Mouse (Mus musculus) intestine, embryonic 16.5 days (tissue): Measurements from ENCODE around the gene Avp. TPM values are rescaled to one million over a fixed set of nuclear protein-coding genes. Genes with fewer than 3 reads are reported as not detected.

Experiments used
- ATAC-seq: fragments of 200-750 bp; cut with Nextera tagmentation; 2 replicates; pipeline ENCODE4 v1.8.0; 2017; ENCODE audit warnings: moderate TSS enrichment, moderate library complexity
- H3K27ac ChIP-seq: fragments of 300-500 bp; sonication (generic); 2 replicates; pipeline ENCODE4 v1.5.1; 2014; ENCODE audit warnings: mild to moderate bottlenecking, low read length
- H3K27me3 ChIP-seq: fragments of 300-500 bp; sonication (generic); replicated peaks from 2 replicates; pipeline ENCODE4 v1.6.1; 2014; ENCODE audit warnings: low read length, control low read depth, mixed read lengths; ENCODE audit not compliant: control insufficient read depth, insufficient read depth
- H3K36me3 ChIP-seq: fragments of 300-500 bp; sonication (generic); 2 replicates; pipeline ENCODE4 v1.6.1; 2014; ENCODE audit warnings: low read length, control low read depth; ENCODE audit not compliant: control insufficient read depth, insufficient read depth
- H3K4me1 ChIP-seq: fragments of 300-500 bp; sonication (generic); 2 replicates; pipeline ENCODE4 v1.6.1; 2014; ENCODE audit warnings: low read length, control low read depth, mixed read lengths; ENCODE audit not compliant: control insufficient read depth, insufficient read depth
- H3K4me2 ChIP-seq: fragments of 300-500 bp; sonication (generic); 2 replicates; pipeline ENCODE4 v1.6.1; 2014; ENCODE audit warnings: low read depth, low read length, control low read depth
- H3K4me3 ChIP-seq: fragments of 300-500 bp; sonication (generic); 2 replicates; pipeline ENCODE4 v1.5.1; 2014; ENCODE audit warnings: mild to moderate bottlenecking, low read length
- H3K9ac ChIP-seq: fragments of 300-500 bp; sonication (generic); 2 replicates; pipeline ENCODE4 v1.6.1; 2014; ENCODE audit warnings: low read depth, low read length
- H3K9me3 ChIP-seq: fragments of 300-500 bp; sonication (generic); 2 replicates; pipeline ENCODE4 v1.6.1; 2016; ENCODE audit warnings: low read length, control low read depth; ENCODE audit not compliant: control insufficient read depth
- WGBS: fragments of 180-500 bp; shearing (Covaris S2); extraction: QIAGEN DNeasy Blood & Tissue Kit; methylation state at CpG from one replicate; pipeline ENCODE4 v1.1.7; 2014; 5-methylcytosine and 5-hydroxymethylcytosine counted together
- polyA plus RNA-seq: library from polyadenylated mRNA; unstranded; fragments of >200 nt; fragmentation: Nextera tagmentation; extraction: Ambion mirVana; gene quantifications from 2 replicates; pipeline ENCODE4 v1.2.1, GENCODE M21; 2015

Gene Avp
- polyA plus RNA-seq, 1 experiment from 2014 or later = not detected

GRCm38 (mm10) chr2:130563212-130564055 is 18.9 kb downstream of the Avp start, which contains the start of gene Mrps26:
Gene Mrps26, plus strand, starts transcription at chr2:130563742.
- H3K27ac ChIP-seq = peak within 1 kb of the TSS; percentile 57
- peak within 1 kb of the TSS; percentile 89 for H3K4me2 ChIP-seq
- H3K9me3 ChIP-seq = no peaks in the 10 kb centered on the region
- peak; percentile 99 for ATAC-seq
- no peaks in the 10 kb centered on the region for H3K27me3 ChIP-seq
- H3K4me1 ChIP-seq = peaks cover 14% of the 10 kb centered on the region
- peak within 1 kb of the TSS; percentile 86 for H3K4me3 ChIP-seq
- WGBS = under 1% methylated on average over 61 of the region's 61 CpGs
- H3K9ac ChIP-seq = peak within 1 kb of the TSS; percentile 91
- 0 out of 2 replicates have a peak, but pooled peaks cover 3% of the 10 kb centered on the region for H3K36me3 ChIP-seq

GRCm38 (mm10) chr2:130558015-130558414 is 24.3 kb downstream of the Avp start:
- ATAC-seq = no peak
- no peak overlapping the region for H3K4me2 ChIP-seq
- peaks cover 20% of the 10 kb centered on the region; the same call in 1 of the 2 replicates for H3K36me3 ChIP-seq
- H3K27me3 ChIP-seq = no peaks in the 10 kb centered on the region
- no peak overlapping the region for H3K4me3 ChIP-seq
- H3K4me1 ChIP-seq = peaks cover 5% of the 10 kb centered on the region; the same call in 1 of the 2 replicates
- H3K27ac ChIP-seq = no peak overlapping the region
- H3K9ac ChIP-seq = no peak overlapping the region
- WGBS = 81% methylated on average over 2 of the region's 2 CpGs
- H3K9me3 ChIP-seq = no peaks in the 10 kb centered on the region

- H3K27me3 ChIP-seq = no peaks in the 10 kb centered on the region
- no peak for ATAC-seq
- H3K36me3 ChIP-seq = peaks cover 22% of the 10 kb centered on the region; the same call in 1 of the 2 replicates
These were observed 24.9 kb downstream of the Avp start for GRCm38 (mm10) chr2:130557462-130557861.

DNA sequence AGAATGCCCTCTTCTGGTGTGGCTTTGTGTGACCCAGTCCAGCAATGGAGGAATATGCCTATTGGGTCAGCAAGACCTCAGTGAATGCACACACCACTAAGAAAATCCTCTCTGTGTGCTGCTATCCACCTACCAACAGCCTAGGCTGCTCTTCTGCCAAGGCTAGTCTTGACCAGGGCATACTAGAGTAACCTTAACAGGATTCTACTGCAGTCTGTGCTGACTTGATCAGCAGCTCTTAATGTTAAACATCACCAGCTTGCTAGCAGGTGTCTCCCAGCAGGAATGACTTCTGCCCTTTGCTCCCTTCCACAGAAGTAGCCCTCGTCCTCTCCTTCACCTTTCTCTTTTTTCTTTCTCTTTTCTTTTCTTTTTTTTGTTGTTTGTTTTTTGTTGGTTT is 26.1 kb downstream of the Avp start:
- no peak overlapping the region for H3K4me3 ChIP-seq
- H3K4me2 ChIP-seq = no peak overlapping the region
- ATAC-seq = no peak
- no peaks in the 10 kb centered on the region for H3K27me3 ChIP-seq
- no peak overlapping the region for H3K9ac ChIP-seq
- no peaks in the 10 kb centered on the region for H3K4me1 ChIP-seq
- H3K9me3 ChIP-seq = no peaks in the 10 kb centered on the region
- WGBS = 87% methylated on average over 1 of the region's 1 CpGs
- H3K27ac ChIP-seq = no peak overlapping the region
- peaks cover 23% of the 10 kb centered on the region; the same call in 1 of the 2 replicates for H3K36me3 ChIP-seq

More at GRCm38 (mm10) chr2:130557462-130557861, 24.9 kb downstream of the Avp start:
- Histone ChIP-seq H3K4me1 (no peaks in the 10 kb centered on the region), H3K9me3 (no peaks in the 10 kb centered on the region), H3K4me3 (no peak overlapping the region), H3K27ac (no peak overlapping the region), H3K4me2 (no peak overlapping the region), H3K9ac (no peak overlapping the region)
- 92% methylated on average over 2 of the region's 2 CpGs for WGBS

- H3K27me3 ChIP-seq = no peaks in the 10 kb centered on the region
- 92% methylated on average over 7 of the region's 7 CpGs for WGBS
- no peak overlapping the region for H3K4me2 ChIP-seq
- H3K9me3 ChIP-seq = no peaks in the 10 kb centered on the region
- no peak for ATAC-seq
- no peak overlapping the region for H3K27ac ChIP-seq
- H3K4me3 ChIP-seq = no peak overlapping the region
- peaks cover 23% of the 10 kb centered on the region; the same call in 1 of the 2 replicates for H3K36me3 ChIP-seq
- no peak overlapping the region for H3K9ac ChIP-seq
- no peaks in the 10 kb centered on the region for H3K4me1 ChIP-seq
These were observed 27.5 kb downstream of the Avp start for GRCm38 (mm10) chr2:130554841-130555240.

GRCm38 (mm10) chr2:130546957-130547356 is 35.4 kb downstream of the Avp start:
- Histone ChIP-seq H3K4me2 (no peak overlapping the region), H3K27me3 (no peaks in the 10 kb centered on the region), H3K4me3 (no peak overlapping the region), H3K27ac (no peak overlapping the region), H3K36me3 (peaks cover 7% of the 10 kb centered on the region), H3K4me1 (no peaks in the 10 kb centered on the region), H3K9ac (no peak overlapping the region), H3K9me3 (no peaks in the 10 kb centered on the region)
- WGBS = 88% methylated on average over 8 of the region's 8 CpGs
- no peak for ATAC-seq

GRCm38 (mm10) chr2:130540266-130540665 is 42.1 kb downstream of the Avp start:
- H3K4me1 ChIP-seq = no peaks in the 10 kb centered on the region
- no peaks in the 10 kb centered on the region for H3K9me3 ChIP-seq
- H3K27ac ChIP-seq = no peak overlapping the region
- peaks cover 5% of the 10 kb centered on the region; the same call in 1 of the 2 replicates for H3K36me3 ChIP-seq
- H3K4me3 ChIP-seq = no peak overlapping the region
- WGBS = 90% methylated on average over 9 of the region's 9 CpGs
- no peak overlapping the region for H3K4me2 ChIP-seq
- H3K9ac ChIP-seq = no peak overlapping the region
- no peaks in the 10 kb centered on the region for H3K27me3 ChIP-seq
- ATAC-seq = no peak

DNA sequence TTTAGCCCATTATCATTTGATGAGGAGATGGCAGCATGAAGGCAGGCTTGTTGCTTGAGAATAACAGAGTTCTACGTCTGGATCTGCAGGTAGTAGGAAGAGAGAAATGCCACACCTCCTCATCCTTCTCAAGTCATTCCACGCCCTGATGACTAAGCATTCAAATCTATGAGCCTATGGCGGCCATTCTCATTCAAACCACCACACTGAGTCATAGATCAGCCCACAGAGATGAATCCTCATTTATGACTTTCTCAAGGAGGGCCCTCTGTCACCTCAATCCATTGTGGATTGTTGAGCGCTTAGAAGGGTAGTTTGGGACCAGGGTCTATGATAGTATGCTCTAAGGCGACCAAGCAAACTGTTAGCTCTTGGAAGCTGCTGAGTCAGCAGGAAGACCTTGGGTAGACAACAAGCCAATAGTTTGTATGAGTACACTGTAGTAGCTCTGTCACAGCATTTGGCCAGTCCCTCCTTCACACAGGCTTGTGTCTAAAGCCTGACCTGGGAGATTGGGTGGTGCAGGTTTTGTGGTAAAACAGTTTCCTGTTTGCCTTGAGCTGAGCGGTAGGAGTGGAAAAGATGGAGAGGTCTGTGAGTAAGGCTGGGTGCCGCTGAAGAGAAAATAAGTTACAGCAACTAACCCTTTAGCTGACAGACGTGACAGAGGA is 43.3 kb downstream of the Avp start:
- H3K4me1 ChIP-seq = no peaks in the 10 kb centered on the region
- 89% methylated on average over 8 of the region's 8 CpGs for WGBS
- H3K27me3 ChIP-seq = no peaks in the 10 kb centered on the region
- ATAC-seq = no peak
- H3K36me3 ChIP-seq = peaks cover 5% of the 10 kb centered on the region; the same call in 1 of the 2 replicates
- H3K27ac ChIP-seq = no peak overlapping the region
- H3K9ac ChIP-seq = no peak overlapping the region
- no peaks in the 10 kb centered on the region for H3K9me3 ChIP-seq
- no peak overlapping the region for H3K4me3 ChIP-seq
- no peak overlapping the region for H3K4me2 ChIP-seq

- Histone ChIP-seq H3K9ac (no peak overlapping the region), H3K36me3 (peaks cover 7% of the 10 kb centered on the region; the same call in 1 of the 2 replicates), H3K9me3 (no peaks in the 10 kb centered on the region), H3K4me3 (no peak overlapping the region), H3K4me1 (no peaks in the 10 kb centered on the region), H3K27ac (no peak overlapping the region), H3K27me3 (no peaks in the 10 kb centered on the region), H3K4me2 (no peak overlapping the region)
- no peak for ATAC-seq
- WGBS = 75% methylated on average over 3 of the region's 3 CpGs
These were observed 45.5 kb downstream of the Avp start for GRCm38 (mm10) chr2:130536890-130537289.
